ENCODE assay signal across 7 mouse cellular contexts in the genomic region with DNA sequence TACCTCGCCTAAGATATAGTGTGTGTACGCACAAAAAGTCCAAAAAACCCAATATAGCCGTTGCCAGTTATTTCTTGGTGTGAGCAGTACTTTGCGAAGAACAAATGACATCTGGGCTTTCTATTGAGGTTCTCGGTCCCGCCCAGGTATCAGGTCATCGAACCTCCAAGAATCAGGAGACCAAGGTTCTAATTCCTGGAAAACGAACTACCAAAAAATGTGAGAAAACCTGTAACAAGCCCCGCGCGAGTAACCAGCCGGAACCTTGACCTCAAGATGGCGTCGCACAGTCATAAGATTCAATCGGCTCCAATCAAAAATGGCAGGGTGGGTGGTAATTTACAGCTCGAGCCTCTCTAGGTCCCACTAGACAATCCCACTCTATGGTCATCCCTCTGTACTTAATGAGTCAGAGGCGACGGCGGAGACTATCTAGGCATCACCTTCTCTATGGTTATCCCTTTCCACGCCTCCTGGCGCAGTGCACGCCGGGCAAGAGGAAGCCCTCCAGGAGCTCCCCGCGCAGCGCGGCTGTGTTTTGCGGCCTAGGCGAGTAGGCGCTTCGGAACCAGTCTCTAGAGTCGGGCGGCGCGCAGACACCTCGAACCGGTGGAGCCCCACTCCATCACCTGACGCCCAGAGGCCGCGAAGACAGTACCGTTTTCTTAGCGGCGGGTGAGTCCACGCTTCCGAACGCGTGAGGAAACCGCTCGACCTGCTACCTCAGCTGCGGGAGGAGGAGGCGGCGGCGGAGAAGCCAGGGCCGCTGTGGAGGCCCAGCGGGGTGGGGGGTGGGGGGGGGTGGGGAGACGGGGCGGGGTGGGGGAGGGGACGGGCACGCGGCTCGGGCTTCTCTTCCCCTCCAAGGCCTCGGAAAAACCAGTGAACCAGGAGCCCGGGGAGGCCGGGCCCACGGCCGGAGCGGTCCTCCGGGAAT. TPM values are rescaled to one million over a fixed set of nuclear protein-coding genes. Genes with fewer than 3 reads are reported as not detected.
A peak's percentile ranks its signal among the peaks of the same experiment; 100 is the strongest.
DNase-seq lines count a peak whose midpoint lies in the region; ATAC-seq lines count a peak whose summit lies in the region.

No protein-coding gene starts in this region.

- under 1% methylated on average over 56 of the region's 68 CpGs for WGBS in embryonic facial prominence, embryonic 11.5 days
- under 1% methylated on average over 63 of the region's 68 CpGs for WGBS in limb, embryonic 10.5 days
- under 1% methylated on average over 67 of the region's 68 CpGs for WGBS in midbrain, embryonic 13.5 days

- H3K9me3 ChIP-seq in embryonic facial prominence, embryonic 11.5 days (replicated peaks; ENCODE audit: control insufficient read depth, low read length), result no peaks in the 10 kb centered on the region
- H3K9me3 ChIP-seq in limb, embryonic 10.5 days (replicated peaks), result no peaks in the 10 kb centered on the region
- H3K9me3 ChIP-seq in midbrain, embryonic 13.5 days, result no peaks in the 10 kb centered on the region

- H3K27ac ChIP-seq in embryonic facial prominence, embryonic 11.5 days (replicated peaks; ENCODE audit: low read depth, low read length), result peak overlapping the region; percentile 94
- peak overlapping the region; percentile 99 for H3K27ac ChIP-seq in limb, embryonic 10.5 days
- H3K27ac ChIP-seq in midbrain, embryonic 13.5 days, result peak overlapping the region; percentile 96

- H3K4me2 ChIP-seq in embryonic facial prominence, embryonic 11.5 days (ENCODE audit: low read depth, low read length), result peak overlapping the region; percentile 61
- H3K4me2 ChIP-seq in midbrain, embryonic 13.5 days (replicated peaks), result peak overlapping the region; percentile 67

- H3K36me3 ChIP-seq in embryonic facial prominence, embryonic 11.5 days (replicated peaks; ENCODE audit: control insufficient read depth, insufficient read depth, low read depth, low read length), result no peaks in the 10 kb centered on the region; the same call in 1 of the 2 replicates
- H3K36me3 ChIP-seq in limb, embryonic 10.5 days, result peaks cover 33% of the 10 kb centered on the region
- peaks cover 12% of the 10 kb centered on the region; the same call in 1 of the 2 replicates for H3K36me3 ChIP-seq in midbrain, embryonic 13.5 days

- H3K4me3 ChIP-seq in embryonic facial prominence, embryonic 11.5 days (ENCODE audit: low read depth, low read length), result peak overlapping the region; percentile 96
- H3K4me3 ChIP-seq in limb, embryonic 10.5 days, result peak overlapping the region; percentile 96
- H3K4me3 ChIP-seq in midbrain, embryonic 13.5 days (replicated peaks), result peak overlapping the region; percentile 98

- ATAC-seq in embryonic facial prominence, embryonic 11.5 days (replicated peaks; ENCODE audit: insufficient number of reproducible peaks, low FRiP score, low TSS enrichment, low read depth), result peak; percentile 100
- peak; percentile 99 for ATAC-seq in granulocyte monocyte progenitor cell, adult 5-6 weeks (replicated peaks; ENCODE audit: poor library complexity, severe bottlenecking)
- ATAC-seq in midbrain, embryonic 13.5 days, result peak; percentile 100

- H3K27me3 ChIP-seq in embryonic facial prominence, embryonic 11.5 days (ENCODE audit: control insufficient read depth, insufficient read depth, low read length), result no peaks in the 10 kb centered on the region
- no peaks in the 10 kb centered on the region for H3K27me3 ChIP-seq in limb, embryonic 10.5 days (ENCODE audit: low read depth, poor library complexity, severe bottlenecking)
- H3K27me3 ChIP-seq in midbrain, embryonic 13.5 days, result no peaks in the 10 kb centered on the region

- no peaks in the 10 kb centered on the region for H3K4me1 ChIP-seq in embryonic facial prominence, embryonic 11.5 days (ENCODE audit: control insufficient read depth, insufficient read depth, low read length)
- H3K4me1 ChIP-seq in limb, embryonic 10.5 days, result peaks cover 6% of the 10 kb centered on the region; the same call in 1 of the 2 replicates
- peaks cover 17% of the 10 kb centered on the region for H3K4me1 ChIP-seq in midbrain, embryonic 13.5 days (replicated peaks)

- H3K9ac ChIP-seq in embryonic facial prominence, embryonic 11.5 days (replicated peaks; ENCODE audit: low read length), result peak overlapping the region; percentile 99
- peak overlapping the region; percentile 97 for H3K9ac ChIP-seq in midbrain, embryonic 13.5 days (replicated peaks)

- DNase-seq in adrenal gland, postnatal 14 days, result peak; percentile 96
- DNase-seq in embryonic facial prominence, embryonic 11.5 days (ENCODE audit: low spot score), result peak; percentile 99
- peak; percentile 99 for DNase-seq in kidney, adult 11 months
- DNase-seq in limb, embryonic 10.5 days (ENCODE audit: low spot score), result peak; percentile 94
- peak; percentile 92 for DNase-seq in spleen, adult 12 weeks (ENCODE audit: low spot score)

RNA-seq across cellular contexts. Expression of a gene that starts 1.0 kb away (rescaled TPM):
- 103 and 128 TPM in 2 replicates for total RNA-seq in adrenal gland, postnatal 14 days (2021)
- polyA plus RNA-seq in embryonic facial prominence, embryonic 11.5 days (2014; fragmentation: Nextera tagmentation; extraction: Ambion mirVana), result 254 and 265 TPM in 2 replicates
- 191 and 240 TPM in 2 replicates for total RNA-seq in granulocyte monocyte progenitor cell, adult 5-6 weeks (2014; fragmentation: Nextera tagmentation)
- total RNA-seq in granulocyte monocyte progenitor cell, adult 5-6 weeks (2017), result 177 and 275 TPM in 2 replicates
- 282 and 308 TPM in 2 replicates for polyA plus RNA-seq in limb, embryonic 10.5 days (2016; fragmentation: Nextera tagmentation; extraction: Ambion mirVana)
- 301 and 329 TPM in 2 replicates for polyA plus RNA-seq in midbrain, embryonic 13.5 days (2015; fragmentation: Nextera tagmentation; extraction: Ambion mirVana)

RNA-seq across cellular contexts. Expression of a gene that starts 35.0 kb away (rescaled TPM):
- 33.6 and 35.6 TPM in 2 replicates for total RNA-seq in adrenal gland, postnatal 14 days (2021)
- 16.7 and 17.0 TPM in 2 replicates for polyA plus RNA-seq in embryonic facial prominence, embryonic 11.5 days (2014; fragmentation: Nextera tagmentation; extraction: Ambion mirVana)
- total RNA-seq in granulocyte monocyte progenitor cell, adult 5-6 weeks (2014; fragmentation: Nextera tagmentation), result 8.9 and 15.0 TPM in 2 replicates
- total RNA-seq in granulocyte monocyte progenitor cell, adult 5-6 weeks (2017), result 9.4 and 12.2 TPM in 2 replicates
- 14.4 and 21.9 TPM in 2 replicates for polyA plus RNA-seq in limb, embryonic 10.5 days (2016; fragmentation: Nextera tagmentation; extraction: Ambion mirVana)
- polyA plus RNA-seq in midbrain, embryonic 13.5 days (2015; fragmentation: Nextera tagmentation; extraction: Ambion mirVana), result 33.5 and 34.6 TPM in 2 replicates

RNA-seq across cellular contexts. Expression of a gene that starts 55.9 kb away (rescaled TPM):
- 53.6 and 62.6 TPM in 2 replicates for total RNA-seq in adrenal gland, postnatal 14 days (2021)
- polyA plus RNA-seq in embryonic facial prominence, embryonic 11.5 days (2014; fragmentation: Nextera tagmentation; extraction: Ambion mirVana), result 69.8 and 70.8 TPM in 2 replicates
- 74.1 and 78.4 TPM in 2 replicates for total RNA-seq in granulocyte monocyte progenitor cell, adult 5-6 weeks (2014; fragmentation: Nextera tagmentation)
- 53.3 and 75.0 TPM in 2 replicates for total RNA-seq in granulocyte monocyte progenitor cell, adult 5-6 weeks (2017)
- polyA plus RNA-seq in limb, embryonic 10.5 days (2016; fragmentation: Nextera tagmentation; extraction: Ambion mirVana), result 59.8 and 60.9 TPM in 2 replicates
- polyA plus RNA-seq in midbrain, embryonic 13.5 days (2015; fragmentation: Nextera tagmentation; extraction: Ambion mirVana), result 71.5 and 74.3 TPM in 2 replicates

Comparison
In these comparisons a context has a peak if more than half of its experiments do, and no peak if none do; other contexts are left out.
1. Peak in every context shown above with its lines: DNase-seq, ATAC-seq, H3K4me3 ChIP-seq and H3K27ac ChIP-seq.